Mouse (Mus musculus) heart, embryonic 16.5 days (tissue): ENCODE measurements around the gene Rabggta. TPM values are rescaled to one million over a fixed set of nuclear protein-coding genes. Genes with fewer than 3 reads are reported as not detected.
"Not testable (repeated sequence)": the region's sequence is repeated elsewhere in the genome, so short reads cannot be mapped to it uniquely, and the experiment has no call there.

Experiments
- ATAC-seq: fragments of 200-750 bp; cut with Nextera tagmentation; replicated peaks from 2 replicates; pipeline ENCODE4 v1.8.0; 2017; ENCODE audit warnings: moderate number of reproducible peaks; ENCODE audit not compliant: insufficient read depth, low FRiP score; ENCODE audit errors: extremely low read depth
- H3K27ac ChIP-seq: fragments of 300-500 bp; sonication (generic); 2 replicates; pipeline ENCODE4 v1.5.1; 2014; ENCODE audit warnings: mild to moderate bottlenecking, low read length, control low read depth, moderate library complexity
- H3K27me3 ChIP-seq: fragments of 300-500 bp; sonication (generic); 2 replicates; pipeline ENCODE4 v1.6.1; 2014; ENCODE audit warnings: low read length, mixed read lengths; ENCODE audit not compliant: control insufficient read depth, insufficient read depth
- H3K36me3 ChIP-seq: fragments of 300-500 bp; sonication (generic); 2 replicates; pipeline ENCODE4 v1.6.1; 2014; ENCODE audit not compliant: control insufficient read depth, insufficient read depth
- H3K4me1 ChIP-seq: fragments of 300-500 bp; sonication (generic); 2 replicates; pipeline ENCODE4 v1.6.1; 2014; ENCODE audit warnings: low read length, mixed read lengths; ENCODE audit not compliant: control insufficient read depth, insufficient read depth
- H3K4me2 ChIP-seq: fragments of 300-500 bp; sonication (generic); 2 replicates; pipeline ENCODE4 v1.6.1; 2014; ENCODE audit warnings: low read depth, mild to moderate bottlenecking, control low read depth, low read length
- H3K4me3 ChIP-seq: fragments of 300-500 bp; sonication (generic); 2 replicates; pipeline ENCODE4 v1.5.1; 2014; ENCODE audit warnings: mild to moderate bottlenecking, control low read depth, low read length
- H3K9ac ChIP-seq: fragments of 300-500 bp; sonication (generic); 2 replicates; pipeline ENCODE4 v1.6.1; 2014; ENCODE audit warnings: low read length, control low read depth
- H3K9me3 ChIP-seq: fragments of 300-500 bp; sonication (generic); replicated peaks from 2 replicates; pipeline ENCODE4 v1.6.1; 2016; ENCODE audit warnings: low read length; ENCODE audit not compliant: control insufficient read depth
- WGBS: fragments of 180-500 bp; shearing (Covaris S2); extraction: QIAGEN DNeasy Blood & Tissue Kit; methylation state at CpG from one replicate; pipeline ENCODE4 v1.1.7; 2014; 5-methylcytosine and 5-hydroxymethylcytosine counted together
- polyA plus RNA-seq: library from polyadenylated mRNA; unstranded; fragments of >200 nt; fragmentation: Nextera tagmentation; extraction: Ambion mirVana; gene quantifications from 2 replicates; pipeline ENCODE4 v1.2.1, GENCODE M21; 2015

Gene Rabggta
- polyA plus RNA-seq, 1 experiment from 2014 or later: 22.0 TPM

DNA sequence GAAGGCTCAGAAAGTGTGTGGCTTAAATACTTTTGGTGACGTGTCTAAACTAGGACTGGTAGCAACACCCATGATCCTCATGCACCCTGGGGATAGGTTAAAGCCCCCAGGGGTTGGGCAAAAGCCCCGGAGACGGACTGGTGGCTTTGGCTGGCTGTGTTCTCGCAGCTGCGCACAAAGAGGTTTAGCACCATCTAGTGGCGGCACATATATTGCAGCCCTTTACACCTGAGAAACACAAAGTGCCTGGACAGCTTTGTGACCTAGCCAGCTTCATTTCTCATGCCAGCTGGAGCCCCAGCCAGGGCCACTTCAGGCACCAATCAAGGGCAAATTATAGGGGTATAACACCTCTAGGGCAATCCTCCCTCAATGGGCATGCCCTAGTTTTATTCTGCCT lies 38.1 kb upstream of the Rabggta start:
- Histone ChIP-seq H3K4me1 (peaks cover 16% of the 10 kb centered on the region), H3K9ac (peak overlapping the region; percentile 28), H3K4me2 (peak overlapping the region; percentile 63), H3K4me3 (peak overlapping the region; percentile 26)
- ATAC-seq, H3K36me3 ChIP-seq, H3K27ac ChIP-seq, H3K9me3 ChIP-seq, H3K27me3 ChIP-seq: not testable (repeated sequence)
- 0% methylated on average over 6 of the region's 6 CpGs for WGBS

DNA sequence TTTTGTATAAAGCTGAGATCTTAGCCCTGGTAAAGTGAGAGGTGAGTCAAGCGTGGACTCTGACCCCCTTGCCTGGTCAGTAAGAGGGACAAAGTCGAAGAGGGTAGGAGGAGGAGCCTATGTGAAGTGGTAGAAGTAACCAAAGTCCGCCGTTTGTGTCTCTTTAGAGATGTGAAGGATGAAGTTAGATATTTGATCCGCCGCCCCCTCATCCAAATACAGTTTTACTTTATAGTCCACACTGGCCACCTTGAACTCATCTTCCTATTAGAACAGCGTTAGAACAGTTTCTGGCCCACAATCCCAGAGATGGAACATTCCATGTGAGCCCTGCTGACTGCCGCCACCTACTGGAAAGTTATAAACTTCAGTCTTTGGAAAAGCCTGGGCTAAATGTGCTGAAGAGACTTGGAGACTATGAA lies 36.3 kb upstream of the Rabggta start, which contains the start of gene Cideb:
Cideb (minus strand) TSS at position 96 of the 422 bp plus-strand sequence.
- peak within 1 kb of the TSS; percentile 51 for H3K4me2 ChIP-seq
- H3K27ac ChIP-seq: no peak within 1 kb of the TSS
- no peak within 1 kb of the TSS for H3K4me3 ChIP-seq
- peaks cover 7% of the 10 kb centered on the region for H3K27me3 ChIP-seq
- peaks cover 12% of the 10 kb centered on the region for H3K4me1 ChIP-seq
- H3K9ac ChIP-seq: no peak within 1 kb of the TSS
- no peak for ATAC-seq
- no peaks in the 10 kb centered on the region for H3K9me3 ChIP-seq
- 14% methylated on average over 8 of the region's 8 CpGs for WGBS
- peaks cover 22% of the 10 kb centered on the region for H3K36me3 ChIP-seq

DNA sequence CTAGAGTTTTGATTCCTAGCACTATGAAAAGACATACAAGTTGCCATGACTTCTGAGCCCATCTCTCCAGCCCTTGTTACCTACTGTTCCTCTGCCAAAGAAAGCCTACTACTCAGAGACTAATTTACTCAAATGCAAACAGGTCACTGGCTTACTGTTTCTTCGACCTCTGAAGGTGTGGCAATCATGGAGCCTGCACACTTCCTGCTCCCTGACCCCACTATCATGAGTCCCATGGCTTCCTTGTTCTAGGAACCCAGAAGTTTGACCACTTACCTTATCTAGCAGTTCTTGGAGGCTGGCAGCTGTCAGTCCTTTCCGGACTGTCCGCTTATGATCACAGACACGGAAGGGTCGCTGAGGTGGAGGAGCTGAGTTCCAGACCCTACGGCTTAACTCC lies 35.5 kb upstream of the Rabggta start:
- WGBS: 29% methylated on average over 6 of the region's 6 CpGs
- Histone ChIP-seq H3K27ac (no peak overlapping the region), H3K4me3 (no peak overlapping the region), H3K27me3 (peaks cover 7% of the 10 kb centered on the region), H3K36me3 (peaks cover 30% of the 10 kb centered on the region), H3K9ac (no peak overlapping the region), H3K9me3 (no peaks in the 10 kb centered on the region), H3K4me2 (0 out of 2 replicates have a peak overlapping the region, but pooled peaks have one; percentile 21), H3K4me1 (peaks cover 6% of the 10 kb centered on the region; the same call in 1 of the 2 replicates)
- no peak for ATAC-seq

DNA sequence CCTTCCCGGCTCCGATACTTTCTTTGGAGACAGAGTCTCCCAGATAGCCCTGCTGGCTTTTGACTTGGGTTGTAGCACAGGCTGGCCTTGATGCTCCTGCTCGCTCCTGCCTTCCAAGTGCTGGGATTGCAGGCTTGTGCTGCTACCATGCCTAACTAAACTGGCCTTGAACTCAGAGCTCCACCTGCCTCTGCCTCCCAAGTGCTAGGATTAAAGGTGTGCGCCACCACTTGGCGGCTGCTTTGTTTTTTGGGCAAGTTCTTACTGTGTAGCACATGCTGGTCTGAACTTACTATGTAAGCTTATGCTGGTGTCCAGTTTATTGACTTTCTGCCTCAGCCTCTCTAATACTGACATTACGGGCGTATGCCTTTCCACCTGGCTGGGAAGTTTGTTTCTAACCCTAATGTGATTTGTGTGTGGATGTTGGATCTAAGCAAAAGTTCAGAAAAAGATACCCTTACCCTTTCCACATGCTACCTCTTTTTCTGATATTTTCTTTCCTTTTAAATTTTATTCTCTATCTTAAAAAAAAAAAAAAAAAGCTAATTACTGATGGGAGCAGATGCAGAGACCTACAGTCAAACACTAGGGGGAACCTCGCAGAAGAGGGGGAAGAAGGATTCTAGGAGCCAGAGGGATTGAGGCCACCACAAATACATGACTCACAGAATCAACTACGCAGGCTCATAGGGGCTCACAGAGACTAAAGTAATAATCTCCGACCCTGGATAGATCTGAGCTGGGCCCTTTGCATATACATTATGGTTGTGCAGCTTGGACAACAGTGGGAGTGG lies 25.2 kb upstream of the Rabggta start:
- ATAC-seq: no peak
- H3K27ac ChIP-seq: no peak overlapping the region
- no peak overlapping the region for H3K9ac ChIP-seq
- H3K27me3 ChIP-seq: no peaks in the 10 kb centered on the region
- peaks cover 23% of the 10 kb centered on the region for H3K36me3 ChIP-seq
- WGBS: 83% methylated on average over 10 of the region's 10 CpGs
- peak overlapping the region; percentile 94; the same call in 1 of the 2 replicates for H3K4me2 ChIP-seq
- no peak overlapping the region for H3K4me3 ChIP-seq
- peaks cover 22% of the 10 kb centered on the region for H3K4me1 ChIP-seq
- H3K9me3 ChIP-seq: no peaks in the 10 kb centered on the region

DNA sequence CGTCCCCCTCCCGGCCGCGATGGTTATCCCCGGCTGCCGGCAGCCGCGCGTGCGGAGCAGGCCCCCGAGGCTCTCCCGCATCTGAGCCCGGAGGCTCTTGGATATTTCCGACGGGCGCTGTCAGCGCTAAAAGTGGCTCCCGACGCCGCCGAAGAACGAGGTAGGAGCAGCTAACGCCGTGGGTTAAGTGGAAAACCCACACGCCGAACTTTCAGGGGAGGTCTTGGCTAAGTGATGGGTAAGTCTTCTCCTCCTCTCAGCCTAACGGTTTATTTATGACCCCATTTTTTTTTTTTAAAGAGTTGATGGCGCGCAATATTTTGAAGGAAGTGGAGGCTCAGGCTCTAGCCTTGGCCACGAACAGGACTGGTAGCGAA lies 23.8 kb upstream of the Rabggta start:
- peak overlapping the region; percentile 94 for H3K4me2 ChIP-seq
- peak overlapping the region; percentile 92 for H3K4me3 ChIP-seq
- peak; percentile 37 for ATAC-seq
- no peaks in the 10 kb centered on the region for H3K9me3 ChIP-seq
- H3K27me3 ChIP-seq: no peaks in the 10 kb centered on the region
- H3K4me1 ChIP-seq: peaks cover 22% of the 10 kb centered on the region
- 0 out of 2 replicates have a peak overlapping the region, but pooled peaks have one; percentile 26 for H3K27ac ChIP-seq
- peaks cover 16% of the 10 kb centered on the region for H3K36me3 ChIP-seq
- H3K9ac ChIP-seq: peak overlapping the region; percentile 91
- under 1% methylated on average over 31 of the region's 31 CpGs for WGBS

DNA sequence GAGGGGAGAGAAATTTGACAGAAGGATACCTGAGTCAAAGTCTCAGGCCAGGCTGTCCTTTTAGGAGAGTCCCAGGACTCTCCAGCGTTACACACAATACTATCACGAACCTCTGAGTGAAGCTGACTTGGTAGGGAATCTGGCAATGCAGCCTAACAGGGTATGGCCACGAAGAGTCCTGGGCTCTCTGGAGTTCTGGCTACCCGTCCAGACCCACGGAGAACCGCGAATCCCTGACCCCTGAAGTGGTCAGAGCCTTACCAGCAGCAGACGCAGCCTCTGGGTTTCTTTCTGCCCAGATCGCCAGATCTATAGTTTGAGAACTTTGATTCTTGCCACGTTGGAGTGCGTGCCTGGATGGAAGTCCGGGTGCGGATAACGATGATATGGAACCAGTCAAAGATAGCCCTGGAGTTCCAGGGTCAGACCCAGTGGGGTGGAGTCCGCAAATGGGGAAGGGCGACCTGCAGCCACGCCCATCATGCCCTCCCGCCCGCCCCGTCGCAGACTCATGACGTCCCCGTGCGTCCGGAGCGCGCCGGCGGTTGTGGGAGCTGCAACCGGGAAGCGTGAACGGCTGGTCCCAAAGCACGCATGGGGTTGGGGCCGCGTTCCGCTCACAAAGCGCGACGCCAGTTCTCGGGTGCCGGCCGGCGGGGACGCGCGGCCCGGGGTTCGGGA lies 23.3 kb upstream of the Rabggta start, which contains the start of the genes Dhrs1 and Nop9:
Dhrs1 (minus strand) TSS at position 511 of the 681 bp plus-strand sequence.
Nop9 (plus strand) TSS at position 514 of the 681 bp plus-strand sequence.
- WGBS: 1% methylated on average over 38 of the region's 48 CpGs
- peaks cover 15% of the 10 kb centered on the region for H3K36me3 ChIP-seq

DNA sequence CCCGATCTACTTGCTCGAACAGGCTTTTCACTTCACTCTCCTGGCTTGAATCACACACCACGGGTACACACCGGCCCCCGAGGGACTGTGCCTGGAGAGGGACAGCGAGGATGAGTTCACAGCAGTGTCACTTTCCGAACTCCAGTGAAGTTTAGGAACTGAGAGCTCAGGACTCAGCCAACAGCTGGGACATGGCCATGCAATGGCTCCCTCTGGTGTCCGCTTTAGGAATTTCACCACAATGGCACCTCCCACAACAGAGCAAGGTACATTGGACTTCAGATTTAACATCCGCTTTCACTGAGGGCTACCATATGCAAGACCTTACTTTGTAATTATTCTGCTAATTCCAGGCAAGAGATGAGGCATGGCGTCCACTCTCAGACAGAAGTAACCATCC lies 21.6 kb upstream of the Rabggta start:
- 19% methylated on average over 10 of the region's 10 CpGs for WGBS
- H3K36me3 ChIP-seq: peaks cover 23% of the 10 kb centered on the region
- H3K4me3 ChIP-seq: no peak overlapping the region
- H3K9ac ChIP-seq: no peak overlapping the region
- no peaks in the 10 kb centered on the region for H3K27me3 ChIP-seq
- ATAC-seq: peak; percentile 70
- no peak overlapping the region for H3K27ac ChIP-seq
- H3K4me1 ChIP-seq: peaks cover 22% of the 10 kb centered on the region
- H3K9me3 ChIP-seq: no peaks in the 10 kb centered on the region
- peak overlapping the region; percentile 29; the same call in 1 of the 2 replicates for H3K4me2 ChIP-seq

More for the DNA sequence above, 23.3 kb upstream of the Rabggta start, which contains the start of the genes Dhrs1 and Nop9:
- peak within 1 kb of the TSS; percentile 91 for H3K9ac ChIP-seq
- H3K4me2 ChIP-seq: peak within 1 kb of the TSS; percentile 94
- peaks cover 22% of the 10 kb centered on the region for H3K4me1 ChIP-seq
- no peaks in the 10 kb centered on the region for H3K9me3 ChIP-seq
- peak within 1 kb of the TSS; percentile 92 for H3K4me3 ChIP-seq
- ATAC-seq: peak; percentile 88
- H3K27ac ChIP-seq: peak within 1 kb of the TSS; percentile 66
- H3K27me3 ChIP-seq: no peaks in the 10 kb centered on the region

DNA sequence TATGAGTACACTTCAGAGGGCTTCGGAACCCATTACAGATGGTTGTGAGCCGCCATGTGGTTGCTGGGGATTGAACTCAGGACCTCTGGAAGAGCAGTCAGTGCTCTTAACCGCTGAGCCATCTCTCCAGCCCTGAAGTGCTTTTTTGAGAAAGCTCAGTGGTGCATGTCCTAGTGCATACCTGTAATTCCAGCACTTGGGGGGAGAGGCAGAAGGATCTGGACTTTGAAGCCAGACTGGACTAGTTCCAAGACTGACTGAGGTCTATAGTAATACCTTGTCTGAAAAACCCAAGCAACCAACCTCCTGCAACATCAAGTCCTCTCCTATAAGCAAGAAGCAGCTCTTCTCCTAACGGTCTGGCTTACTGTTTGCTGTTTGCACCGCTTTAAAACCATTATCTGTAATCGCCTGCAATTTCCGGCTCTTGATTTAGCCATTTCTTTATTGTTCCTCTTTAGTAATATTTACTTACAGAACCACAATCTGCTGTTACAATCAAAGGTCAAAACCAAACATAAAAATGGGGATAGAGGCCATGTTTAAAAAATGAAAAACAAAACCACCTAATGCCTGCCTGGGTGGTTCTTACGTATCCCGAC lies 15.1 kb upstream of the Rabggta start:
- H3K9ac ChIP-seq: no peak overlapping the region
- H3K27ac ChIP-seq: no peak overlapping the region
- no peak overlapping the region for H3K4me2 ChIP-seq
- no peaks in the 10 kb centered on the region for H3K4me1 ChIP-seq
- H3K27me3 ChIP-seq: no peaks in the 10 kb centered on the region
- 89% methylated on average over 9 of the region's 9 CpGs for WGBS
- no peaks in the 10 kb centered on the region for H3K9me3 ChIP-seq
- H3K4me3 ChIP-seq: no peak overlapping the region
- H3K36me3 ChIP-seq: peaks cover 26% of the 10 kb centered on the region
- ATAC-seq: no peak
